Mouse (Mus musculus) cerebellum, adult 8-10 months (tissue): ENCODE measurements around the gene Pa2g4.

Experiments used
- DNase-seq: peaks from one replicate; pipeline ENCODE4 v3.0.0; 2022

Pa2g4 gene

DNA sequence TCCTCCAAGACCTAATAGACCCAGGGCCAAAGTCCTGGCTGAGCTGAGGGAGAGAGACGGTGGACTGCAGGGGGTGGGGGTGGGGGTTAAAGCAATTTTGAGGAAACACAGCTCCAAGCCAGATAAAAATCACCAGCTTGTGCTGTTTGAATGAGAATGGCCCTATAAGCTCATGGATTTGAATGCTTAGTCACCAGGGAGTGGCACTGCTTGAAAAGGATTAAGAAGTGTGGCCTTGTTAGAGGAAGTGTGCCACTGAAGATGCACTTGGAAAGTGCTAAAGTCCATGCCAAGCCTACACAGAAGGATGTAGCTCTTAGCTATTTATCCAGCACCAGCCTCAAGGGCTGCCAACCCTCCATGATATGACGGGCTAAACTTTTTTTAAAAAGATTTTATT, 30.6 kb downstream of the Pa2g4 start:
- no peak for DNase-seq

DNA sequence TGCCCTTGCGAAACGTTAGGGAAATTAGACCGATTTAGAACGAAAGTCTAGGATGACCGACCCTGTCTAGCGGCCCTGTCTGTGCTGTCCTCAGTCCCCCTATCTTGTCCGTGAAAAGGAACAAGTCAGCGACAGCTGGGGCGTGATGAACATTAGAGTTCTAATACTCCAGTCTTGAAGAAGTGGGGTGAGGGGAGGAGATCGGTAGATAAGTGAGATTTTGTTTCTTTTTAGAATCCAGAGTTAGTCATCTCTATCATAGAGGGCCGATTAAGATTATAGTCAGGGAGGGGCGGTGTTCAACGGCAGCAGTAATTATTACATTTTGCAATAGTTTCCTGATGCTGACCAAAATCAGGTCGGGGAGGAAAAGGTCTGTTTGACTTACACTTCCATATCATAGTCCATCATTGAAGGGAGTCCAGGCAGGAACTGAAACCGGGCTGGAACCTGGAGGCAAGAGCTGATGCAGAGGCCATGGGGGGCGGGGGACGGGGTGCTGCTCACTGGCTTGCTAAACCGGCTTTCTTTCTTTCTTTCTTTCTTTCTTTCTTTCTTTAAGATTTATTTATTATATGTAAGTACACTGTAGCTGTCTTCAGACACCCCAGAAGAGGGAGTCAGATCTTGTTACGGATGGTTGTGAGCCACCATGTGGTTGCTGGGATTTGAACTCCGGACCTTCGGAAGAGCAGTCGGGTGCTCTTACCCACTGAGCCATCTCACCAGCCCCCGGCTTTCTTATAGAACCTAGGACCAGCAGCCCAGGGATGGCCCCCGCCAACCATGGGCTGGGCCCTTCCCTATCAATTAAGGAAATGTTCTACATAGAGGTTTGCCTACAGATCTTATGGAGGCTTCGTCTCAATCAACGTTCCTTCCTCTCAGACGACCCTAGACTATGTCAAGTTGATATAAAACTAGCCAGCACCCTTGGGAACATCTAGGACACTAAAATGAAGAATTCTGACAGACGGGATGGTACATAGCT, 39.1 kb downstream of the Pa2g4 start:
- no peak for DNase-seq

DNA sequence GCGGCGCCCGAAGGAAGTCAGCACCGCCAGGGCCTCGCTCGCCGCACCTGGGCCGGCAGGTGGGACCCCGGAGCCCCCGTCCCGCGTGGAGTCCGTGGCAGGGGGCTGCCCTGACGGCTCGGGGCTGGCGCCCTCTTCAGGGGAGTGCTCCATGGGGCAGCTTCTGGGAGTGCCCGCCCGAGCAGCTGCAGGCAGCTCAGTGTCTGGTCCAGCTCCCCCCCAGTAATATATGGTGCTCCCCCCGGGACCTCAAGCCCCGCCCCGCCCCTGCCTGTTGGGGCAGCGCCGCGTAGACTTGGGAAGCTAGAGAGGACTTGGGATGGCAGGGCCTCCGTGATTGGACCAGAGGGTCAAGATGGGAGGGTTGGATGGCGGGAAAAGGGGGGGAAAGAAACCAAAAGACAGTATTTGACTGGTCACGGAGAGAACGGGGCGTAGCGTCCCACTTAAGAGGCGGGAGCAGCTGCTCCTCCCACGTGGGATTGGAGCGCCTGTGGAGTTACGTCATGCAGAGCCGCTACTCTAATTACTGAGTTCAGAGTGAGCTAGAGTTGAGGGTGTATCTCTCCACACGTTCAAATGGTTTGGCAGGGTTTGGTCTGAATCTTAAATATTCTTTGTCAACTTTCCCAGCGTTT, 40.0 kb downstream of the Pa2g4 start, which contains the start of gene Esyt1:
TSS of gene Esyt1 (minus strand) at position 201 of the 638 bp plus-strand sequence.
- DNase-seq = peak; percentile 90

DNA sequence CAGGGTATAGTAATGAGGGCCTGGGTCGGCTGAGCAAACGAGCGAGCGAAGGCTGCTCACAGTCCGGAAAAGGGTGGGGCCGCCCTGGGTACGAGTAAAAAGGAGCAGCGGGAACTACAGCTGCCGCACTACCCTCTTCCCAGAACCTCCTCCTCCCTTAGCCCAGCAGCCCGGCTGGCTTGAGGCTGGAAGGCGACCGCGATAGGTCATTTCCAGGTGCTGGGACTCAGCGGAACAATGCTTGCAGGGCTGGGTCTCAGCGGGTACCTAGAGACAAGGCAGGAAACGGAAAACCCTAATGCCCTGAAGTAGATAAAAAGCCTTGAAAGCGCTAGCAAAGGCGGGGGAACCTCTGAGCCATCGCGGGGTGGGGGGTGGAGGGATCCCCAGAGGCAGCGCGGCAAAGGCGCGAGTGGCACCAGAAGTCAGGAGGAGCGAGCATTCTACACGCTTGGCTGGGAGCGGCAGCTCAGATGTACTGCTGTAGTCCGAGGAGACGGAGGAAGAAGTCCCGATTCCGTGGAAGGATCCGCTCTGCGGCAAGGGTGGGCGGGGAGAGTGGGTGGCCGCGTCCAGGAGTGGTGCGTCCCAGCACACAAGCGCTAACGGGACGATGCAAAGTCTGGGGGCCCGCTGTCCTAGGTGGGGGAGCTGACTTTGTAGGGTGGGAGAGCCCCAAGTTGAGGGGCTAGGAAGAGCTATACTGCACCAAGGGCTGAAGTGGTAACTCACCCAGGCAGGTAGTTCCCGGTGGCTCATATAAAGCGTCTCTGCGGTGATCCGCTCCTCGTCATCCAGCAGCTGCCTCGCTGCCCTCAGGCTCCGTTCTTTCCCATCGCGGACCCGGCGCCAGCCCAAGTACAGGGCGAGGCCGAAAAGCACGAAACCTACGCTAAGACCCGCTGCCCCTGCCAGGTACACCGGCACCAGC, 40.8 kb downstream of the Pa2g4 start:
- DNase-seq = peak; percentile 51

DNA sequence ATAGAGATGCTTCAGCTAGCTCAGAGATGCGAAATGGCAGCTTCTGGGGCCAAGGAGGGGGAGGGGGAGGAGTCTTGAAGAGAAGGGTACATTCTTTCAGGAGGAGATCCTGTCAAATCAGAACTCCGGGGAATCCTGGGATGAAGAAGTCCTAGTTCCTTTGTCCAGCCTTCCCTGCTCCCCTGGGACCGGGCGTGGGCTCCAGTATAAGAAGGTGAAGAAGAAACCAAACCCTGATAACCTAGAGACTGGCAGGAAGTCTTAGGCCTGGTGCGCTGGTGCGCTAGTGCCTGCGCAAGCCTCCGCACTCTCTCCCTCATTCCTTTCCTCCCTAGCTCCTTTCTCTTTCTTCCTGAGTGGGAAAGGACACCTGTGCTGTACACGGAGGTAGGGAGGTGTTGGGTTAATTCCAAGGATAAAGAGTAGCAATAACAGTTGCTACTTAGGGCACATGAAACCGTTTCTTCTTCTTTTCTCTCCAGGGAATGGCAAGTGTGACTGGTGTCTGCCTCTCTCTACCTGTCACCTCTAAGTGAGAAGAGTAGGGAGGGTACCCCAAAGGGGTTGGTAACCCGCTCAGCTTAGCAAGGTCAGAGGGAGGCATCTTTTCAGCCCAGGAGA, 41.6 kb downstream of the Pa2g4 start:
- no peak for DNase-seq

DNA sequence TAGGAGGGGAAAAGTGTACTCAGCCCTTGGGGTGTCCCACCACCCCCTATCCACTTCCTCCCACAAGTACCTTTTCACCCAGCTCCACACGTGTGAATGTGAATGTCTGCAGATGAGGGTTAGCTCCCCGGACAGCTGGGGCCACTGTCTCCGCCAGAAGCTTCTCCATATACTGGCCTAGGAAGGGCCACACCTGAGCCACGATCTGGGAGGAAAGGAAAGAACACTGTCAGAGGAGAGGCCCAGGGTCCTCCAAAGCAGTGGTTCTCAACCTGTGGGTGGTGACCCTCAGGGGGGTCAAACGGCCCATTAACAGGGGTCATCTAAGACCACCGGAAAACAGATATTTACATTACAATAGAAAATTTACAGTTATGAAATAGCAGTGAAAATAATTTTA, 43.4 kb downstream of the Pa2g4 start:
- DNase-seq = no peak

DNA sequence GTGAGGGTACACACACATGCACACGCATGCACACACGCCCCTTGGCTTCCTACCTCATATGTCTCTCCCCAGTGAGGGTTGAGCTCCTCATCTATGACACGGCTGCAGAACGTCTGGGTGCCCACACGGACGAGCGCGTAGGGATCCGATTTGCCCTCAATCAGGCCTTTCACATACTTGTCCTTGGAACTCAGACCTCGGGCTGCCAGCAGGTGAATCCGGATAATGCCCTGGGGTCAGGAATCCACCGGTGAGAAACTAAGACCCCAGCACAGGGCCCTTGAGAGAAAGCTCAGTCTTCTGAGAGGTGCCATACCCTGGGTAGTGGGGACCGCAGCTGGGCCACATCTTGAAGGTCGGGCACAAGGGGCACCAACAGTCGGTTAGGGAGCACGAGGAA, 45.2 kb downstream of the Pa2g4 start:
- DNase-seq = no peak

DNA sequence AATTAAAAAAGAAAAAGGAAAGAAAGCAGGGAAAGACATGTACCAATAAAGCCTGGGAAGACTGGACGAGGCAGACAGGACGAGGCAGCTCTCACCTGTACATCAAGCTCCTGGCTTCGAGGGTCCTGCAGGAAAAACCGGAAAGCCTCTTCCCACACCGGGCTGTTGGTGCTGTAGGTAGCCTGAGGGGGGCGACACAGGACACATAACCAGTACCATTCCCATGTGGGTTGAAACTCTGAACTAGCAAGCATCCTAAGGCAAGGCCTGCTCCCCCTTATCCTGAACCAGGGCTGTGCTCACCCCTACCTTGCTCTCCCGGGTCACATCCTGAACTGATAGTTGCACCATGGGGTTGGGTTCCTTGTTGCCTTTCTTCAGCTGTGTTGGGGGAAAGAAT, 47.0 kb downstream of the Pa2g4 start:
- peak; percentile 56 for DNase-seq

DNA sequence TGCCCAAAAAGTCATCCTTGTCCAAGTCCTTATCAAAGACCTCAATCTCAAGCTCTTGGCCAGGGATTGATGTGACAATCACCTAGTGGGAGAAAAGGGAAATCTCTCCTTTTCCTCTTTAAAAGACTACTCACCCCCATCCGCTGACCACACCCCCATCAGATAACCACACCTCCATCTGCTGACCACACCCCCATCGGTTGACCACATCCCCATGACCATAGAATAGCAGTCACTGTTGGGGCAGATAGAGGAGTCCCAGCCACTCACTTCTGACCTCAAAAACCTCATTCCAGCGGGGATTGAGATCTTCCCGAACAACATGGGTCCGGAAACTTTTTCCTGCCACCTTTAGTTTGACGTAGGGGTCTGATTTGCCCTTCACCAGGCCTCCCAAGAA, 49.1 kb downstream of the Pa2g4 start:
- no peak for DNase-seq

DNA sequence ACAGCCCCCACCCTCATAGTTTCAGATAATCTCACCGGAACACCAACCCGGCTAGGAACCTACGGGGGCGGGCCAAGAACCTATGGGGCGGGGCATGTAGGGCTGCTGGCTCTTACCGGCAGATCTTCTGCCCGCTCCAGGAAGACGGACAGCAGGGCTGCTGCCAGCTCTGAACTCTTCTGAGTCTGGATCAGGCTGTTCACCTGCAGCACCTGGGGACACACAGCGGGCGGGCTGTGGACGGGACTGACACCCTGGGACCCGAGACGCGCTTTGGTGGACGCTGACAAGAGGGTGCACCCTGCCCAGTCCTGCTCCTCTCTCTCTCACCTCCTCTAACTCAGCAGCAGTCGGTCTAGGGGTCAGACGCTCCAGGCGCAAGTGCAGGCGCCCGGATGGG, 49.8 kb downstream of the Pa2g4 start:
- no peak for DNase-seq

DNA sequence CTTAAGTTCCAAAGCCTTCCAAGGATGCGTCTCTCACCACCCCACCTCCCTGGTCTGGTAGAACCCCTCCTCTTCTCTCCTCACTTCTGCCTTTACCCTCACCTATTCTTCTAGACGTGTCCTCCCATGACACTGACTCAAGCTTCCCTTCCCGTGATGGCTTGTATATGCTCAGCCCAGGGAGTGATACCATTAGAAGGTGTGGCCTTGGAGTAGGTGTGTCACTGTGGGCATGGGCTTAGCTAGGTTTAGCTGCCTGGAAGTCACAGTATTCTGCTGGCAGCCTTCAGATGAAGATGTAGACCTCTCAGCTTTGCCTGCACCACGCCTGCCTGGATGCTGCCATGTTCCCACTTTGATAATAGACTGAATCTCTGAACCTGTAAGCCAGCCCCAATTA, 50.7 kb downstream of the Pa2g4 start:
- DNase-seq = no peak

DNA sequence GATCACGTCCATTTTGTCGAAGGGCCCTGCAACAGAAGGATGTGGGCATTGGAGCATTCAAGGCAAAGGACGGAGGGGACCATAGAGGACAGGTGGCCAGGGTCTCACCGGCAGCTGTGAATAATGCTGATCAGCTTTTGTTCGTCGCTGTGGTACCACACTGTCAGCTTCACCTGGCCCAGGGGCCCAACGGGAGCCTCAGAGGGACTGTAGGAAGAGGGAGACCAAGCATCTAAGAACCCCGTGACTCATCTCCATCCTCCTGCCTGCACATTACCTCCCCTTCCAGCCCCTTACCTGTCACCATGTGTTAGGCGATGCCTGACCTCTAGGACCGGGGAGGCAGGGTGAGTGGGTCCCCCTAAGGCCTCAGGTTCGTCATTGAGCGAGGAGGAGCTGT, 54.0 kb downstream of the Pa2g4 start:
- DNase-seq = no peak

DNA sequence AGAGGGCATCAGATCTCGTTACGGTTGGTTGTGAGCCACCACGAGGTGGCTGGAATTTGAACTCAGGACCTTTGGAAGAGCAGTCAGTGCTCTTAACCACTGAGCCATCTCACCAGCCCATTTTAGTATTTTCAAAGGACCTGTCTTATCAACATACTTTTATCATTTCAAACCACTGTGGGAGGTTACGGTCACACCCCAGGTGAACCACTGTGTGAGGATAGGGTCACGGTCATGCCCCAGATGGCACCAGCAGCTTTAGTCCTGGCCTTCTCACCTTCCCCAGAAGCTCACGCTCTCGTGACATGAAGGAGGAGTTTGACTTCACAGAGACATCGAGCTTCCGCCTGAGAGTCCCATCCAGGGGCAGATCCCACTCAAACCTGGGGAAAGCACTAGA, 54.6 kb downstream of the Pa2g4 start:
- no peak for DNase-seq

DNA sequence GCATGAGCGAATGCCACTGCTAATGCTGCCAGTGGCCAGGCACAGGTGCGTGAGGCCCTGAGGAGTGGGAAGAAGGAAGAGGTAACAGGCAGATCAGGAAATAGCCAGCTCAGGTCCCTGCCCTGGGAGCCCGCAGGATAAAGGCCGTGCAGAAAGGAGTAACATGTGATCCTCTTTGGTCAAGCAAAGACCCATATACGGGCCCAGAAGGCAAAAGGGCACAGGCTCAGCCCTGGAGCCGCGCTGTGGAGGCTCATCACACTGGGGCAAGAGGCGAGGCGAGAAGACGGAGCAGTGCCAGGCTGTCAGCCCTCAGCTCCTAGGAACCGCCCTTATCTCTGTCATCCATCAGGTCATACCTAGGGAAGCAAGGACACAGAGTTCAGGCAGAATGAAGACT, 55.5 kb downstream of the Pa2g4 start:
- no peak for DNase-seq

DNA sequence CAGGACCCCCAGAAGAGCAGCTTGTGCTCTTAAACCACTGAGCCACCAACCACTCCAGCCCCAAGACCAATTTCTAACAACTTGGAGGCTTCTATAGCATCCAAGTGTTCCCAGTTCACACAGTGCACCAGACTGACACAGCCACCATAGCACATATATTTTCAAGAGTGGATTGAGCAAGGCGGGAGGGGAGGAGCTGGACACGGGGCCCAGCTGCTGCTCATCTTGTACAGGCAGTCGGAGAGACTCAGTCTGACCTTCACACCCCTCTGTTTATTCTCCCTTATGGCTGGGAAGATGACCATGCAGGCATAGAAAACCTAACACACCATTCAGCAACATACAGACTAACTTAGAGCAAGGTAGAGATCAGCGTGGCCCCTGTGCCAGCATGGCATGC, 56.0 kb downstream of the Pa2g4 start:
- no peak for DNase-seq

DNA sequence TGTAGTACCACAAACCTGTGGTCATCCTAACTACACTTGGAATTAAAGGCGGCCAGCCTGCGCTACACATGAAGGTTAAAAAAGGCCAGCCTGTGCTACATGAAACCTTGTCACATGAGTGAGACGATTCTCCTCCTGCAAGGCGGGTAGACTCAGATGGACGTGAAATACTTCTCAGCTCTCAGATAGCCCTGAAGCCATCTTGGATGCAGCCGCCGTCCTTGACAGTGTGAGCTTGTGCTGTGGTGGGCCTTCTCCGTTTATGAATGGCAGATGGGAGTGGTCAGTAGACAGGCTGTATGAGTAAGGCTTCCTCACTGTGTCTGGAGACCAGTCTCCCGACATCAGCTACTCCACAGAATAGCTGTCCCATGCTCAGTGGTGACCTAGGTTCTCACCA, 56.6 kb downstream of the Pa2g4 start:
- no peak for DNase-seq

DNA sequence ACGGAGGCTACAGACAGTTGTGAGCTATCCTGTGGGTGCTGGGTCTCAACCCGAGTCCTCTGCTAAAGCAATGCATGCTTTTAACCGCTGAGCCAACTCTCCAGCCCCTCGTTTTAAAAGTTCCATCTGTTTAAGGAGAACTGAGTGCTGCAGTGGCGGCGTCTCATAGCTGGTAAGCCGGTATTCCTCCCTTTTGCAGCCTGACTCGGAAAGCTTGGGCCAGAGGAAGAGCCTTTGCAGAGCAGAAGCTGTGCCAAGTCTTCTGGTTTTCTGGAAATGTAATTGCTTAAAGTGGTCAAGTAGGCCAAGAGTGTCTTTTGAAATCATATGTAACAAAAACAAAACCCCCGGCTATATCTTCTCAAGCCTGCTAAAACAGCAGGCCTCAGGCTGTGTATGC, 57.5 kb downstream of the Pa2g4 start:
- no peak for DNase-seq
